Mouse (Mus musculus) embryonic facial prominence, embryonic 13.5 days (tissue): ENCODE data around the gene Mapre3. TPM values are rescaled to one million over a fixed set of nuclear protein-coding genes. Genes with fewer than 3 reads are reported as not detected.
A peak's percentile ranks its signal among the peaks of the same experiment; 100 is the strongest.
"Not testable (repeated sequence)": the region's sequence is repeated elsewhere in the genome, so short reads cannot be mapped to it uniquely, and the experiment has no call there.

Experiments used
- ATAC-seq: fragments of 200-750 bp; cut with Nextera tagmentation; 2 replicates; pipeline ENCODE4 v1.8.0; 2017; ENCODE audit warnings: low read depth; ENCODE audit not compliant: insufficient number of reproducible peaks, insufficient read depth, low FRiP score, low TSS enrichment
- H3K27ac ChIP-seq: fragments of 300-500 bp; sonication (generic); 2 replicates; pipeline ENCODE4 v1.5.1; 2015; ENCODE audit warnings: moderate library complexity, mild to moderate bottlenecking, inconsistent platforms
- H3K27me3 ChIP-seq: fragments of 300-500 bp; sonication (generic); 2 replicates; pipeline ENCODE4 v1.6.1; 2015; ENCODE audit warnings: mild to moderate bottlenecking, inconsistent platforms
- H3K36me3 ChIP-seq: fragments of 300-500 bp; sonication (generic); 2 replicates; pipeline ENCODE4 v1.6.1; 2015; ENCODE audit warnings: mild to moderate bottlenecking, inconsistent platforms
- H3K4me1 ChIP-seq: fragments of 300-500 bp; sonication (generic); 2 replicates; pipeline ENCODE4 v1.6.1; 2015; ENCODE audit warnings: inconsistent platforms
- H3K4me2 ChIP-seq: fragments of 300-500 bp; sonication (generic); 2 replicates; pipeline ENCODE4 v1.6.1; 2015; ENCODE audit warnings: moderate library complexity, mild to moderate bottlenecking, inconsistent platforms
- H3K4me3 ChIP-seq: fragments of 300-500 bp; sonication (generic); 2 replicates; pipeline ENCODE4 v1.5.1; 2015; ENCODE audit warnings: mild to moderate bottlenecking, inconsistent platforms
- H3K9ac ChIP-seq: fragments of 300-500 bp; sonication (generic); 2 replicates; pipeline ENCODE4 v1.6.1; 2015; ENCODE audit warnings: mild to moderate bottlenecking, inconsistent platforms
- H3K9me3 ChIP-seq: fragments of 300-500 bp; sonication (generic); 2 replicates; pipeline ENCODE4 v1.6.1; 2016; ENCODE audit warnings: inconsistent platforms
- WGBS: fragments of 180-500 bp; shearing (Covaris S2); methylation state at CpG from one replicate; pipeline ENCODE4 v1.1.7; 2015; ENCODE audit warnings: mixed read lengths; 5-methylcytosine and 5-hydroxymethylcytosine counted together
- polyA plus RNA-seq: library from polyadenylated mRNA; unstranded; fragments of >200 nt; fragmentation: Nextera tagmentation; extraction: Ambion mirVana; gene quantifications from 2 replicates; pipeline ENCODE4 v1.2.1, GENCODE M21; 2015

The Mapre3 gene
- polyA plus RNA-seq, 1 experiment from 2014 or later, result 25.8 TPM

GRCm38 (mm10) chr5:30866871-30867270 is 52.4 kb downstream of the Mapre3 start:
- H3K36me3 ChIP-seq, result peaks cover 30% of the 10 kb centered on the region
- no peak for ATAC-seq
- WGBS, result 84% methylated on average over 3 of the region's 3 CpGs
- H3K27ac ChIP-seq, result no peak overlapping the region
- no peak overlapping the region for H3K4me2 ChIP-seq
- H3K27me3 ChIP-seq, result no peaks in the 10 kb centered on the region
- H3K9ac ChIP-seq, result no peak overlapping the region
- H3K4me1 ChIP-seq, result peaks cover 17% of the 10 kb centered on the region
- no peaks in the 10 kb centered on the region for H3K9me3 ChIP-seq
- H3K4me3 ChIP-seq, result no peak overlapping the region

DNA sequence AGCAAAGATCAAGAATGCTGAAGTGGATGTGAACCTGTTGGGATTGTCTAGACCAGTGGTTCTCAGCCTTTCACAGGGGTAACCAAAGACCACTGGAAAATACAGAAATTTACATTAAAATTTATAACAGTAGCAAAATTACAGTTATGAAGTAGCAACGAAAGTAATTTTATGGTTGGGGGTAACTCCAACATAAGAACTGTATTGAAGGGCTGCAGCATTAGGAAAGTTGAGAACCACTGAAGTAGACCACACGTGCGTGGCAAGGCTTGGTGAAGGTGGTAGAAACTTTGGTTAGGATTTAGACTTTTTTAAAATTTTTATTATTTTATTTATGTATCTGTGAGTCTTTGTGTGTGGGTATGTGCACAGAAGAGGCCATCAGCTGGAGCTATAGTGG is 53.3 kb downstream of the Mapre3 start, which contains the start of gene Tmem214:
Gene Tmem214, plus strand, starts transcription at position 301 of the 400 bp plus-strand sequence.
- peak within 1 kb of the TSS; percentile 87 for H3K4me3 ChIP-seq
- WGBS, result 95% methylated on average over 3 of the region's 3 CpGs
- peaks cover 17% of the 10 kb centered on the region for H3K4me1 ChIP-seq
- H3K4me2 ChIP-seq, result peak within 1 kb of the TSS; percentile 82
- peak within 1 kb of the TSS; percentile 96; the same call in 1 of the 2 replicates for H3K9ac ChIP-seq
- H3K36me3 ChIP-seq, result peaks cover 39% of the 10 kb centered on the region
- H3K27ac ChIP-seq, result peak within 1 kb of the TSS; percentile 49; the same call in 1 of the 2 replicates
- no peaks in the 10 kb centered on the region for H3K9me3 ChIP-seq
- ATAC-seq, result no peak
- H3K27me3 ChIP-seq, result no peaks in the 10 kb centered on the region

GRCm38 (mm10) chr5:30868981-30869380 is 54.5 kb downstream of the Mapre3 start:
- H3K9ac ChIP-seq, result peak overlapping the region; percentile 96
- ATAC-seq, result no peak
- no peaks in the 10 kb centered on the region for H3K27me3 ChIP-seq
- 7% methylated on average over 9 of the region's 9 CpGs for whole genome bisulfite sequencing
- H3K9me3 ChIP-seq, result no peaks in the 10 kb centered on the region
- H3K4me3 ChIP-seq, result peak overlapping the region; percentile 87
- H3K36me3 ChIP-seq, result peaks cover 51% of the 10 kb centered on the region
- peak overlapping the region; percentile 49 for H3K27ac ChIP-seq
- peak overlapping the region; percentile 82 for H3K4me2 ChIP-seq
- peaks cover 17% of the 10 kb centered on the region for H3K4me1 ChIP-seq

DNA sequence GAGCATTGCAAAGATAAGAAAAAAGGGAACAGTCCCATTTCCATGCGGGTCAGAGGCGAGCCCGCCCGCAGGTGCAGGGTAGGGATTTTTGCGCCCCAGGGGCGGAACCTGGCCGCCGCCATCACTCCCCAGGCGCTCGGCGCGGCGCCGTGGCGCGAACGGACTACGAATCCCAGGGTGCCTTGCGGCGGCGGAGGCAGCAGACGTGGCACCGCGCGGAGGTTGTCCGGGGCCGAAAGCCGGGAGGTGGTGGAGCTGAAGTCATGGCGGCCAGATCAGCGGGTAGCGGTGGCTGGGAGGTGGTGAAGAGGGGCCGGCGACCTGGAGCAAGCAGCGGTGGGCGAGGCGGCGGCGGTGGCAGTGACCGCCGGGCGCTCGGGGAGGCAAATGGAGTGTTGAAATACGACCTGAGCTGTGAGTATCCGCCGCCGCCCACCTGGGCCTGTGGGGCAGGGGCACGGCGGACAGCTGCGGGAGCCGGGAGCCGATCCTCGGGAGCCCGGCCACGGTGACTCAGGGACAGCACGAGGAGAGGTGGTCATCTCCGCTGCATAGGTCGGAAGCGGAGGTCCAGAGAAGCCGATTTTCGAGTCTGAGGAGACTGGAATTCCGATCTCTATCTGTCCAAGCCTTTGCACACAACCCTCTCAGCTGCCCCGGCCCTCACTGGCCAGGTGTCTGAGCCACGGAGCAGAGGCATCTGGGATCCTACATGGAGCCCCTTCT is 55.1 kb downstream of the Mapre3 start:
- H3K4me2 ChIP-seq, result peak overlapping the region; percentile 82
- peak overlapping the region; percentile 49 for H3K27ac ChIP-seq
- peak overlapping the region; percentile 87 for H3K4me3 ChIP-seq
- H3K27me3 ChIP-seq, result no peaks in the 10 kb centered on the region
- no peaks in the 10 kb centered on the region for H3K9me3 ChIP-seq
- H3K36me3 ChIP-seq, result peaks cover 54% of the 10 kb centered on the region
- under 1% methylated on average over 63 of the region's 63 CpGs for WGBS
- H3K9ac ChIP-seq, result peak overlapping the region; percentile 96
- H3K4me1 ChIP-seq, result peaks cover 17% of the 10 kb centered on the region
- ATAC-seq, result peak; percentile 89

GRCm38 (mm10) chr5:30870131-30870406 is 55.6 kb downstream of the Mapre3 start:
- Histone ChIP-seq H3K4me2 (peak overlapping the region; percentile 82), H3K27ac (peak overlapping the region; percentile 49; the same call in 1 of the 2 replicates), H3K4me3 (peak overlapping the region; percentile 87)

DNA sequence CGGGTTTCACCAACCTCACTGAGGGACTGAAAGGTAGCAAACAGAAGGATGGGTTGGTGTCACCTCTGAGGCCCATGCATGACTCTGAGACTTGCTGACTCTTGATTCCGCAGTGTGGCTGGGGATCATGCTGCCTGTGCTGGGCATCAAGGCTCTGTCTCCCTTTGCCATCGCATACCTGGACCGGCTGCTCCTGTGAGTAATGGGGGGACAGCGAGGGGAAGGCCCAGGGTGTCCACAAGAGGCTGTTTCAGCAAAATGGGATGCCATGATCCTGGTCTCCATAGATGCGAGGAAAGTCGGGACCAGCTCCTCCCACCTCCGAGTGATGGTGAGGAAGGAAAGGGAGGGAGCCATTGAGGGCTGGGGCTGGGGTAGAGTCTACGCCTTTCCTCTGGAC is 58.1 kb downstream of the Mapre3 start:
- Histone ChIP-seq H3K4me3 (no peak overlapping the region), H3K27ac (no peak overlapping the region), H3K4me1 (peaks cover 20% of the 10 kb centered on the region), H3K9ac (no peak overlapping the region; the same call in 1 of the 2 replicates), H3K4me2 (no peak overlapping the region), H3K36me3 (peaks cover 66% of the 10 kb centered on the region), H3K27me3 (no peaks in the 10 kb centered on the region), H3K9me3 (no peaks in the 10 kb centered on the region)
- ATAC-seq, result no peak
- 91% methylated on average over 9 of the region's 9 CpGs for WGBS

More at GRCm38 (mm10) chr5:30870131-30870406, 55.6 kb downstream of the Mapre3 start:
- no peak for ATAC-seq
- Histone ChIP-seq H3K9ac (peak overlapping the region; percentile 96), H3K9me3 (no peaks in the 10 kb centered on the region), H3K4me1 (peaks cover 17% of the 10 kb centered on the region), H3K36me3 (peaks cover 55% of the 10 kb centered on the region), H3K27me3 (no peaks in the 10 kb centered on the region)
- WGBS, result 28% methylated on average over 2 of the region's 2 CpGs

DNA sequence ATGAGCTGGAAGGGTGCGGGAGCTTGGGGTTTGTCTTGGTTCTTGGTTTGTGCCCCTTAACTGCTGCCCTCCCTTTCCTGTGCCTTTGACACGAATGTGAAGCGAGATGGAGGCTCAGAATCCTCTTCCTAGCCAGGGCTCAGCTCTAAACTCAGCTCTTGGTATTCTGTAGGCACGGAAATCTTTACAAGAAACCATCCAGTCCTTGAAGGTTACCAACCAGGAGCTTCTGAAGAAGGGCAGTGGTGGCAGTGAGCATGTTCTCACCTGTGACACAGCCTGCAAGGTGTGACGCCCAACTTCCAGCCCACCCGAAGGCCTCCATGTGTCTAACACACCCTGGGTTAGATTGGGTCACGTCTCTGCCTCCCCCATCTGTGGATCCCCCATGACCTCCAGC is 59.9 kb downstream of the Mapre3 start:
- Histone ChIP-seq H3K27ac (no peak overlapping the region), H3K36me3 (peaks cover 72% of the 10 kb centered on the region), H3K27me3 (no peaks in the 10 kb centered on the region), H3K4me2 (no peak overlapping the region), H3K9me3 (no peaks in the 10 kb centered on the region), H3K9ac (no peak overlapping the region), H3K4me1 (peaks cover 33% of the 10 kb centered on the region), H3K4me3 (no peak overlapping the region)
- 87% methylated on average over 7 of the region's 7 CpGs for WGBS
- ATAC-seq, result no peak

- Histone ChIP-seq H3K36me3 (peaks cover 46% of the 10 kb centered on the region), H3K9ac (no peak overlapping the region), H3K9me3 (no peaks in the 10 kb centered on the region), H3K4me3 (no peak overlapping the region), H3K27ac (peak overlapping the region; percentile 51), H3K4me1 (peaks cover 24% of the 10 kb centered on the region), H3K27me3 (no peaks in the 10 kb centered on the region), H3K4me2 (peak overlapping the region; percentile 14; the same call in 1 of the 2 replicates)
- 18% methylated on average over 6 of the region's 6 CpGs for WGBS
- ATAC-seq, result no peak
Observed at GRCm38 (mm10) chr5:30878616-30879015, 64.2 kb downstream of the Mapre3 start.

DNA sequence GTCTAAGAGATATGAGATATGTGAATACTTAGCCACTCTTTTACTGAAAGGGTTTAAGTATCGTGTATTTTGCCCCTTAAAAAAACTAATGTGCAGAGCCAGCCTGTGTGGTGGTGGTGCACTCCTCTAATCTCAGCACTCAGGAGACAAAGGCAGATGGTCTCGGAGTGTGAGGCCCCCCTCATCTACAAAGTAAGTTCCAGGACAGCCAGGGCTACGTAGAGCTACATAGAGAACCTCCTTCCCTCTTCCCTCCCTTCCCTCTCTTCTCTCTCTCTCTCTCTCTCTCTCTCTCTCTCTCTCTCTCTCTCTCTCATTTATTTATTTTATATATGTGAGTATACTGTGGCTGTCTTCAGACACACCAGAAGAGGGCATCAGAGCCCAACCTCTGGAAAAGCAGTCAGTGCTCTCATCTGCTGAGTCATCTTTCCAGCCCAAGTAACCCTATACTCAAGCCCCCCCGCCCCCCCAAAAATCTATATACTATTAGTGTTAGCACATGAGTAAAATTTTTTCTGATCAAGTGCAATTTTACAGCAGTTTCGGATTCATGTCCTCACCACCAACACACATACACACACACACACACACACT is 65.0 kb downstream of the Mapre3 start:
- Histone ChIP-seq H3K36me3 (peaks cover 38% of the 10 kb centered on the region), H3K4me3 (no peak overlapping the region), H3K9ac (no peak overlapping the region), H3K9me3 (no peaks in the 10 kb centered on the region), H3K4me1 (peaks cover 24% of the 10 kb centered on the region), H3K4me2 (no peak overlapping the region), H3K27ac (peak overlapping the region; percentile 51; the same call in 1 of the 2 replicates), H3K27me3 (no peaks in the 10 kb centered on the region)
- WGBS, result 62% methylated on average over 5 of the region's 5 CpGs
- ATAC-seq, result no peak

DNA sequence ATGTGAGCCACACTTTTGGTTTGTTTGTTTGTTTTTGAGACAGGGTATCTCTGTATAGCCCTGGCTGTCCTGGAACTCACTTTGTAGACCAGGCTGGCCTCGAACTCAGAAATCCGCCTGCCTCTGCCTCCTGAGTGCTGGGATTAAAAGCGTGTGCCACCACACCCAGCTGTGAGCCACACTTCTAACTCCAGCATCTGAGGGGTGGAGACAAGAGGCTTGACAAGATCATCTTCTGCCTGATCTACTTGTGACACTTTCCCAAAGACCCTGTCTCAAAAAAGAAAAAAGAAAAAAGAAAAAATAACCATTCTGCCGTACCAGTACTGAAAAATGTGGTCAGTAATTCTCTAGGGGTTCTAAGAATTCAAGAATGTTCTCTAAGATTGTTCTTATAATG is 67.4 kb downstream of the Mapre3 start:
- H3K9me3 ChIP-seq, H3K9ac ChIP-seq, H3K27me3 ChIP-seq, H3K27ac ChIP-seq, H3K4me3 ChIP-seq, ATAC-seq, H3K4me2 ChIP-seq: not testable (repeated sequence)
- H3K36me3 ChIP-seq, result peaks cover 14% of the 10 kb centered on the region
- H3K4me1 ChIP-seq, result peaks cover 27% of the 10 kb centered on the region
- WGBS, result 77% methylated on average over 4 of the region's 4 CpGs

- no peak overlapping the region for H3K27ac ChIP-seq
- no peaks in the 10 kb centered on the region for H3K9me3 ChIP-seq
- peaks cover 8% of the 10 kb centered on the region for H3K36me3 ChIP-seq
- no peak overlapping the region for H3K9ac ChIP-seq
- H3K4me2 ChIP-seq, result peak overlapping the region; percentile 77
- 64% methylated on average over 4 of the region's 4 CpGs for WGBS
- H3K27me3 ChIP-seq, result no peaks in the 10 kb centered on the region
- peaks cover 21% of the 10 kb centered on the region for H3K4me1 ChIP-seq
- no peak for ATAC-seq
- peak overlapping the region; percentile 78; the same call in 1 of the 2 replicates for H3K4me3 ChIP-seq
Observed at GRCm38 (mm10) chr5:30886209-30886608, 71.8 kb downstream of the Mapre3 start.

GRCm38 (mm10) chr5:30886731-30887130 is 72.3 kb downstream of the Mapre3 start:
- 28% methylated on average over 5 of the region's 5 CpGs for WGBS
- peak overlapping the region; percentile 99 for H3K27ac ChIP-seq
- H3K4me1 ChIP-seq, result peaks cover 22% of the 10 kb centered on the region
- H3K27me3 ChIP-seq, result no peaks in the 10 kb centered on the region
- peak overlapping the region; percentile 77 for H3K4me2 ChIP-seq
- peaks cover 13% of the 10 kb centered on the region for H3K36me3 ChIP-seq
- peak overlapping the region; percentile 88 for H3K9ac ChIP-seq
- no peak for ATAC-seq
- peak overlapping the region; percentile 78 for H3K4me3 ChIP-seq
- no peaks in the 10 kb centered on the region for H3K9me3 ChIP-seq
